Mouse (Mus musculus): Measurements from ENCODE around the gene Myl4.
"Not testable (repeated sequence)": the region's sequence is repeated elsewhere in the genome, so short reads cannot be mapped to it uniquely, and the experiment has no call there.

Myl4 gene

DNA sequence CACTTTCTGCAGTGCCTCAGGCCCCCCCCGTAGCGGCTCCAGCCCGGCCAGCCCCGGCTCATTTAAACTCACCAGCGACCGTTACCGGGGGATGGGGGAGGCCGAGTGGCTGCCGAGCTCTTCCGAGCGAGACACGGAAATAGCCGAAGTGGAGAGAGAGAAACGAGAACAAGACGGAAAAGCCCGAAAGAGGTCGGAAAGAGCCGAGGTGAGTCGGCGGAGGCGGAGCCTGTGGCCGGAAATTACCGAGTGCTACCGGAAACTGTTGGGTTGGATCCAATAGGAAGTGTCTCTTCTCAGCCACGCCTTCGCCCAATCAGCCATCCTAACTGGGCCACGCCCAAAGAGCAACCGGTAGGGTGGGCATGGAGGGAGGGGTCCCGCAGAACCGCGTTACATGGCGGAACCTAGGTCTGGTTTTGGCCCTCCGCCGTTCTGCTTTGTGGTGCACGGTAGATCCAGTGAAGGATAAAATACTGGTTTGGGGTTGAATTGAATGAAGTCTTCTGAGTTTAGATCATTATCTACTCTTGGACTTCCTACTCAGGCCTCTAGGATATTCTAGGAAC, at the start of gene Myl4, which contains the start of gene Cdc27:
Myl4 (plus strand) TSS at position 258 of the 569 bp plus-strand sequence.
Cdc27 (minus strand) TSS at position 215 of the 569 bp plus-strand sequence.
- DNase-seq (ENCODE audit: low read depth) = peak; percentile 98

DNA sequence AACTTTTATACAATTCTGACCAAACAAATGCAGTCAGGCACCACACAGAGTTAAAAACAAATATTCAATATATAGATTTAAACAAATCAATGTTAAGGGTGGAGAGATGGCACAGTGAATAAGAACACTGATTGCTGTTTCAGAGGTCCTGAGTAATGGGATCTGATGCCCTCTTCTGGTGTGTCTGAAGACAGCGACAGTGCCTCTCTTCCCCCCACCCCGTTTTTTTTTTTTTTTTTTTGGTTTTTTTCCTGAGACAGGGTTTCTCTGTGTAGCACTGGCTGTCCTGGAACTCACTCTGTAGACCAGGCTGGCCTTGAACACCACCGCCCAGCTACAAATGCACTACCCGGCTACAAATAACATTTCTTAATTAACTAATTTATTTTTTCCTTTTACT, 42.0 kb upstream of the Myl4 start:
- DNase-seq (ENCODE audit: low read depth) = no peak

DNA sequence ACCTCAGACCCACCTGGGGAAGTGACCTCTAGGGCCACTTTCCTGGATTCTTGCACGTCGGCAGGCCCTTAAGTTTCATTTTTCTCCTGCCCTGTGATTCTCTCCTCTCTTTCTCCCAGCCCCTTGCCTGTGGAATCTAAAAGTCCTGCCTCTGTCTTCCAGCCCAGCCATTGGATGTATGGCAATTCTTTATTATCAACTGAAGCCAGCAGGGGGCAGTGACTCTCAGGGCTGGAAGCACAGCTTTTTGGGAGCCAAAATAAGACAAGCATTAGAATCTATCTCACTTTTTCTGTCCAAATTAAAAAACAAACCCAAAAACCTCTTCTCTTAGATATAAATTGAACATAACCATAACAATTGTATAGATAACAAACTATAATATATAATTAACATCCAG, 39.9 kb upstream of the Myl4 start:
- peak; percentile 34 for DNase-seq (ENCODE audit: low read depth)

DNA sequence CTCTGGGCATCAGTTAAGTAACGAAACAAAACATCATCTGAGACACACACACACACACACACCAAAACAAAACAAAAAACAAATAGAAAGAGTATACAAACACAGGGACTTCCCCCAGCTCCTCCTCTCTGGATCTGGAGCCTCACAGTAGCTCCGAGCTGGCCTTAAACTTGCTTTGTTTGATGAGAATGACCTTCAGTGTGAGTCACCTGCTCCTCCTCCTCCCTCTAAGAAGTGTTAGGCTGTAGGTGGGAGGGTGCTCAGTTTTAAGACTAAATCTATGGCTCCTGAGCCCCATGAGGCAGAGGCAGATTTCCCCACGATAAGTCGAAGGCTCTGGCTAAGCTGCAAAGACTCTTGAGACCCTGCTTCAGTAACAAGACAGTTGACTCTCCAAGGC, 38.0 kb upstream of the Myl4 start:
- DNase-seq (ENCODE audit: low read depth) = no peak

DNA sequence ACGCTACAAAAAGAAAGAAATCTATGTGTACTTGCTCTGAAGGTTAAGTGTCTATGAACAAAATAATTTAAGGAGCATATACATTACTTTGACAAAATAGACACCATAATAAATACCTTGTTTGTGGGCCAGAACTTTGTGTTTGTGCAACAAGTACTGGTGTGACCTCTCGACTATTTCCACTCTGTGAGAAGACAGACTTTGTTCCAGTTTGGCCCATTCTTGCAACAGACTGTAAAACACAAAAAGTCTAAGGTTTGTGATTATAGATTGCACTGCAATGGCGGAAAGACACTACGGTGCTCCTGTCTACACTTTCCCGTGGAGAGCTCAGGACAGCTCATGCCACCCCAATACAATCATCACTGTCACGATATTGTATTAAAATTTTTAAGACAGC, 24.5 kb upstream of the Myl4 start:
- no peak for DNase-seq (ENCODE audit: low read depth)

DNA sequence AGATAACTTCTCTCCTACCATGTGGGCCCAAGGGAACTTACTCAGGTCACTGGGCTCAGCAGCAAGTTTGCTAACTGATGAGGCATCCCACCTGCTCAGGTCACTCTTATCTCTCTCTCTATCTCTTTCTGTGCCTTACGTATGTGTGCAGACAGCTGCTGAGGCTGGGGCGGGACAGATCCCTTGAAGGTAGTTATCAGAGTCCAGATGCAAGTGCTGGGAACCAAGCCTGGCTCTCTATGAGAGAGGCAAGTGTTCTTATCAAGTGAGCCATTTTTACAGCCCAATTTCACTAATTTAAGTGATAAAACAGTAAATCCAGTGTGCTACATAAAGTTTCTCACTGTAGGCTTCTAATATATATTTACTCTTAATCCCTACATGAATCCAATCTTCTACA, 13.6 kb upstream of the Myl4 start:
- DNase-seq (ENCODE audit: low read depth) = no peak

DNA sequence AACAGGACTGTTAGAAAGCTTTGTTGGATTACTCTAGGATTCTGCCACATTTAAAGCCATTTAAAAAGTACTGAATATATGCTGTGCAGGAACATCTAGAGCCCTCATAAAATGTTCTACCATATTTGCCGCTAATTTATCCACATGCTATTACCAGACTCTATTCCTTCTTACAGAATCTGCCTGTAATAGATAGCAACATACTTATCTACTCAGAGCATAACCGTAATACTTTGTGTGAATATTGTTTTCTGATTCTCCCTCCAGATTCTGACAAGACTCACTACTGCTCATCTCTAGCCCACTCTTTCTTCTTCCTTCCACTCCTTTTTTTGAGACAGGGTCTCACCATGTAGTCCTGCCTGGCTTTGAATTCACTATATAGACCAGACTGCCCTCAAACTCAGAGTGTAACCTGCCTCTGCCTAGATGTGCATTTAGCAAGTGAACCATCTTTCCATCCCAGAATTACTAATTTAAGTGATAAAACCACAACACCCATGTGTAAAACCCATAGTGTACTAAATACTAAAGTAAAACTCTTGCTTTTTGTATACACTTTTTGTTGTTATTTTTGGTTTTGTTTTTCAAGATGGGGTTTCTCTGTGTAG, 12.4 kb upstream of the Myl4 start:
- DNase-seq (ENCODE audit: low read depth) = no peak

DNA sequence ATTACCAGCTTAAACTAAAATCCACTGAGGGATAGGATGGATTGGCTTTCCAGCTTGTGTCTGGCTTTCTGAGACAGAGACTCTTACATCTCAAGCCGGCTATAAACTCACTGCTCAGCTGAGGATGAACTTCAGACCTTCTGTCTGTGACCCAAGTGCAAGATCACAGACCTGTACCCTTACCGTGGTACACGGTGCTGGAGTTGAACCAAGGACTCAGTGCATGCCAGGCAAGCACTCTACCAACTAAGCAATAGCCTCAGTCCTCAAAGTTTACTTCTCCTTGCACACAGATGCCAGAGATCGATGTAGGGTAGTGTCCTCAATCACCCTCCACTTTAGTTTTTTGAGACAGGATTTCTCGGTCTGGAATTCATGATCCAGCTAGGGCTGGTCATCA, 10.7 kb upstream of the Myl4 start:
- DNase-seq (ENCODE audit: low read depth) = no peak

DNA sequence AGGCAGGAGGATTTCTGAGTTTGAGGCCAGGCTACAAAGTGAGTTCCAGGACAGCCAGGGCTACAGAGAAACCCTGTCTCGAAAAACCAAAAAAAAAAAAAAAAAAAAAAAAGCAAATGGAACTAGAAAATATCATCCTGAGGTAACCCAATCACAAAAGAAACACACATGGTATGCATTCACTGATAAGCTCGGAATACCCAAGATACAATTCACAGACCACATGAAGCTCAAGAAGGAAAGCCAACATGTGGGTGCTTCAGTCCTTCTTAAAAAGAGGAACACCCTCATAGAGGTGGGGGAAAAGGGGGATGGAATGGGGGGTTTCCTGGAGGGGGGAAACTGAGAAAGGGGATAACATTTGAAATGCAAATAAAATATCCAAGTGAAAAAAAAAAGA, 7.1 kb upstream of the Myl4 start:
- not testable (repeated sequence) for DNase-seq (ENCODE audit: low read depth)

DNA sequence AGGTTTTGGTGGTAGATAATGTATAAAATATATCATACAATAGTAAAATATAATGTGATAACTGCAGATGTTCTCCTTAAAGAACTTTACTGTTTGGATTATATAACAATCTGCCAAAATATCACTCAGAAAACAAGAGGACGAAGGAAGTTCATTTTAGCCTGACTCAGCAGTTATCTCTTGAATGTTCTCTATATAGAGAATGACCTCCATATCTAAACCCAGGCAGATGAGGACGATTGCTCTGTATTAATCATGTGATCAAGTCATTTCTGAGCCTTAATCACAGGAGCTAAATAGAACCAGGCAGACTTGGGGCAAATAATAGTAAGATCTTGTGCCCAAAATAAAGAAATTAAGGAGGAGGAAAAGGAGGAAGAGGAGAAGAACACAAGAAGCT, 6.0 kb upstream of the Myl4 start:
- no peak for DNase-seq (ENCODE audit: low read depth)

DNA sequence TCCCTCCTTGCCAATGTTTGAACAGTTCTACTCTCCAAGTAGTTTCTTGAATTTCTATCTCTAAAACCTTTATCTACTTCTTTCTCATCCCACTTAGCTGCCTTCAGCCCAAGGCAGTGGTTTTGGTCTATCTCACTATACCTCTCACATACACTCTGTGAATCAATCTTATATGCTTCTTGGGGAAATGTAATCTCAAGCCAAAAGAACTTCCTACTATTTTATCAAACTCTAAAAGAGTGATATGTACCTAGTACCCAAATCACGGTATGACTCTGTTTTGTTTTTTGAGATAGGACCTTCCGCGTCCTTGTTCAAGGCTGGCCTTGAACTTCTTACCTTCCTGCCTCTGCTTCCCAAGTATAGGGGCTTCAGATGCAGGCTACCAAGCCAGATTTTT, 3.0 kb upstream of the Myl4 start:
- no peak for DNase-seq (ENCODE audit: low read depth)

DNA sequence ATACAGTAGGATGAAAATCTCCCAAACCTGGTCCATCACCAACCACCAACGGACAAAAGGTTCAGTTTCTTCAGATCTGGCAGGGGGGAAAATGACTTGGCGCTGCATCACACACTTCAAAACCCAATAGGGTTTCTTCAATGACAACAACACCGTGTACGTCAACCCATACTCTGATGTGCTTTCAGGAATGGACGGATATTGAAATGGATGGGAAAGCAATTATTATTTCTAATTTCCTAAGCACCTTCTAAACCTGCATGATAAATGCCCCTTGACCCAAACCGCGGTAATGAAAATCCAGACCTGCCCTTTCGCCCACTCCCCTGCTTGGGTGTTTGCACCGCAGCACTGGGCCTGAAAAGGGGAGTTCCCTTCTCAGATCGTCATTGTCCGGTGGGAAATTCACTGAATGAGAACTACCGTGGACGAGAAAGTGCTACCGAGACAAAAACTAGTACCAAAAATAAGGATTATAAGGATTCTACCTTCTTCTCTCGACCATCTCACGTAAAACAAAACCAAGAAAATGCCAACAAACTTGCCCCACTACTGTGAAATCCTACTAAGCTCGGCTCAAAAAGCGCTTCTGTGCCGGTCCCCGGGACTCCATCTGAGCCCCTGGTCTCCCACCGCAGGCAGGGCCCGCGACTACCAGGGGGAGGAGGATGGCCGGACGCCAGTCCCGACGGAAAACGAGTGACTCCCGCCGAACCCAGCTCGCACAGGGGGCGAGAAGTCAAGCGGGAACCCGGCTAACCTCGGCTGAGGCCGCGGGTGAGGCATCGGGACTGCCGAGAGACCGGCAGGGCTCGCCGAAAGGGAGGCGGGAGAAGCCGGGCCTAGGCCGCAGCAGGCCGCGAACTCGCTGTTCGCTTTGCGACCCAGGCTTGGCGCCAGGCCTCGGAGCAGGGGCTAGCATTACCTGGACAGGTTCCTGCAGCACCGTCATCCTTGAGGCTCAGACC, 741 bp upstream of the Myl4 start:
- DNase-seq (ENCODE audit: low read depth) = no peak

DNA sequence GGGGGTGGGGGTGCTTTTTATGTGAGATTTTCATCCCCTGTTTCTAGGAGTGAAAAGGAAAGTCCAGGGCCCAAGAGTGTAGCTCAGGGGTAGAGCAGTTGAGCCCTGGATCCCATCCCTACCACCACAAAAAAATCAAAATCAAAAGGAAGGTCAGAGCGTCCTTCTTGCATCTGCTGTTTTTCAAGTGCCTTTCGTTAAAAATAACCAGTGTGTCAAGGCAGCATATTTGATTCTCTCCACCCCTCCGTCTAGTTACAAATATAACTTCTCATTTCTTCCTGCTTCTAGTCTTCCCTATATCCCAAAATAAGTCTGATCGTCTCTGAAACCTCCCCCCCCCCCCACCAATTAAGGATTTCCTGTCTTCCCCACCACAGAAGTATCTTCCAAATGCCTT, 7.6 kb downstream of the Myl4 start:
- DNase-seq (ENCODE audit: low read depth) = no peak

DNA sequence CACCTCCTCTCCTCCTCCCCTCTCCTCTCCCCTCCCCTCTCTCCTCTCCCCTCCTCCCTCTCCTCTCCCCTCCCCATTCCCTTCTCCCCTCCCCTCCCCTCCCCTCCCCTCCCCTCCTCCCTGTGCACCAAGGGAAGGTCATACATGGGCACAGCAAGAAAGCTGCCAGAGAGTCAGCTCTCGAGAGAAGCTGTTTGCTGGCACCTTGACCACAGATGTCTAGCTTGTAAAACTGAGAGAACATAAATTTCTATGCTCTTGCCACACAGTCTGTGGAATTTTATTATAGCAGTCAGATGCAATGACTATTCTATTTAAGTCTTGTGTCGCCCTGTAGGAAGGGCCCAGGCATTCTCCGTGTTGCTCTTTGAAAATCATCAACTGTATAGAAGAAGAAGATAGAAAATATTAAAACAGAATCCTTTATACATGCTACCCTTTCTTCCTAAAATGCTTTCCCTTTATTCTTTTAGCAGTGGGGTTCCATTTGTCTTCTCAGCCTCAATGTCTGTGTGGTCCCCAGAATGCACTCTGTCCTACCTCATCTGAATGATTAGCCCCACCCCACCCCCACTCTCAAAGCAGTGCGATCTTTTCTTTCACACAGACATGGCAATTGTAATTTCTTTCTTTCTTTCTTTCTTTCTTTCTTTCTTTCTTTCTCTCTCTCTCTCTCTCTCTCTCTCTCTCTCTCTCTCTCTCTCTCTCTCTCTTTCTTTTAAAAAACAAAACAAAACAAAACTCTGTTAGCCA, 8.4 kb downstream of the Myl4 start:
- no peak for DNase-seq (ENCODE audit: low read depth)

DNA sequence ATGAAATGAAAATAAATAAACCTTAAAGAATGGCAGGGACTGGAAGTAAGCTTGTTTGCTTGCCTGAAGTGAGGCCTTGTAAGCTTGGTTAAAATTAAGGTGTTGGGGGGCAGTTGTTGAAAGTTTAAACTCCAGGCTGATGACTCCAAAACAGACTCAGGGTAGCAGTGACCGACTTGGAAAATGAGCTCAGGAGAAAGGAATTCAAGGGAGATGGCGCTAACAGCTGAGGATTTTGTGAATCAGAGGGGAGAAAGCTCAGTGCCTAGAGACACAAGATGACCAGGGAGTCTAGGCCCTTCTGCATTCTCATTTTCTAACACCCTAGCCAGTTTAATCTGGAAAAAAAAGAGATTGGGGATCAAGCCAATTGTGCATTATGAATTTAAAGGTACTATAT, 10.5 kb downstream of the Myl4 start:
- DNase-seq (ENCODE audit: low read depth) = no peak

DNA sequence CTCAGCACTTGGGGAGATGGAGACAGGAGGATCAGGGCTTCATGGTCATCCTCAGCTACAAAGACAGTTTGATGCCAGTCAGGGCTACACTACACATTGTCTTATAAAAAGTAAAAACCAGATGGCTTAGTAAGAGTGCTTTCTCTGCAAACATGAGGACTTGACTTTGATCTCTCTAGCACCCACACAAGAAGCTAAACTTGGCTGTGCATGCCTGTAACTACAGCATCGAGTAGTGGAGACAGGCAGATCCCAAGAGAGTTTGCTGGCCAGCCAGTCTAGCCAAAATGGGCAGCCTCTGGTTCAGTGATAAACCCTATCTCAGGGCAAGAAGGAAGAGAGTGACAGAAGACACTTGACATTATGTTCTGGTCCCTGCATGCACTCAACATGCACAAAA, 13.0 kb downstream of the Myl4 start:
- DNase-seq (ENCODE audit: low read depth) = no peak

DNA sequence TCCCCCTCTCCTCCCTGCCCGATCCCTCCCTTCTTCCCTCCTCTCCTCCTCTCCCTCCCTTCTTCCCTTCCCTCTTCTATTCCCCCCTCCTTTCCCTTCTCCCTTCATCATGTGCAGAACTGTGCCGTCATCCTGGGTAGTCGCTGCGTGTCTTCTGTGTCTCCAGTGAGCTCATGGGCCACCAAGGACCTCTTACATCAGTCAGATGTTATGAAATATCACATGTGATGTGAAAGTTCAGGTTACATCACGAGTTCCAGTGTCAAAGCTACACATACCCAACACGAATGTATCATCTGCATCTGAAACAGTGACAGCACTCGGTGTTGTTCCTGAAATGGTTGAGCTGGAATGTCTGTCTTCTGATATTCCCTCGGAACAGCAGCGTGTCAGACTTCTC, 14.7 kb downstream of the Myl4 start:
- DNase-seq (ENCODE audit: low read depth) = no peak

DNA sequence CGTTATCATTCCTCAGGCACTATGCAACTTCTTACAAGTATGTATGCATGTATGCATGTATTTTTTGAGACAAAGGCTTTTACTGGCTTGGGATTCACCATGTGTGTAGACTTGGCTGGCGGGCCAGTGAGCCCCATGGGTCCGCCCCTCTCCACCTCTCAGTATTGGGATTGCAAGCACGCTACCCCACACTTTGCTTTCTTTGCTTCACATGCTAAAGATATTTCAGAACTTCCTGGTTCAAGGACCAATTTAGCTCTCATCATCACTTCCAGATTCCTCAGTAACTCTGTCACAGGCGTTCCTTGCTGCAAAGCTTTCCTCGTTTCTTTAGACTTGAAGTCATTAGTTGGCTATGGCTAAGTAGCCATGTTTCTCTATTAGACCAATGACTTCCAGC, 15.6 kb downstream of the Myl4 start:
- DNase-seq (ENCODE audit: low read depth) = no peak

DNA sequence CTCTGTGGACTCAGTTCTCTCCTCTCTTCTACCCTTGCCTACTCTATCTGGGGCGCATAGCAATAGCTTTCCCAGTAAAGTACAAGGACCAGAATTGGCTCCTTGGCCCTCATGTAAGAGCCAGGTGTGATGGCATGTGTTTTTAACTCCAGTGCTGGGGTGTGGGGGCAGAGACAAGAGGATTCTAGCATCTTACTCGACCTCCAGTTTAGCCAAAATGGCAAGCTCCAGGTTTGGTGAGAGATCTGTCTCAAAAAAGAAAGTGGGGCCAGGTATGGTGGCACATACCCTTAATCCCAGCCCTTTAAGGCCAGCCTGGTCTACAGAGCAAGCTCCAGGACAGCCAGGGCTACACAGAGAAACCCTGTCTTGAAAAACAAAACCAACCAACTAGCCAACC, 16.3 kb downstream of the Myl4 start:
- no peak for DNase-seq (ENCODE audit: low read depth)

DNA sequence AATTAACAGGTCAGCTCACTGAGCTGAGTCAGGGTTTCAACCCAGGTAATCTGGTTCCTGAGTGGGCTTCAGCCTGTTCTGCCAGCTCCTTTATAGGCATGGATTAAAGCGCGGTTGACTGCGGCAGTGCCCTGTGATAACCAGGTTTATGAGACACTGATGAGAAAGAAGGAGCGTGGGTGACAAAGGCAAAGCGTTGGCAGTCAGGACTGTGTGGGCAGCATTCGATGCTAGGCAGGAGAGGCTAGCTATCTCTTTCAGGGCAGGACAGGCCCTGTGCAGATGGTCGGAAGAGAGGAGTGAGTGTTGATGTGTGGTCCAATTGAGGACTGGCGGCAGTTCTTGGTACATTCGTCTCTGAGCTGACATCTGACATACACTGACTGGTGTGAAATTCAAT, 17.3 kb downstream of the Myl4 start:
- DNase-seq (ENCODE audit: low read depth) = no peak

DNA sequence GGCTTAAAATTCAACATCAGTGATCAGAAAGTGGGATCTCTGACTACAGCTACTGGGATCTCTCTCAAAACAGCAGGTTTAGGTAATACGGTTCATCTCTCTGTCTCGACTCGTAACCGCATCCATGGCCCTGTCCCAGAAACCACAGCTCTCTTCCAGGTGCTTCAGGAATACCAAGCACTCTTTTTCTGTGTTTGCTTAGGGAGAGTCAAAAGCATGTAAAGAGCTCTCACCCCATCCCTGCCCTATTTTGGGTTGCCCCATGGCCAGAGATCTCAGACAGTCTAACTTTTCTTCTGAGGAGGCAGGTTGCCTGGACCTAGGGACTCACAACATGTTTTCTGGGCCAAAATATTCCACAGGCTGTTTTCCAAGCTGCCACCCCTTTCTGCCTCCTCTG, 17.9 kb downstream of the Myl4 start:
- DNase-seq (ENCODE audit: low read depth) = no peak

DNA sequence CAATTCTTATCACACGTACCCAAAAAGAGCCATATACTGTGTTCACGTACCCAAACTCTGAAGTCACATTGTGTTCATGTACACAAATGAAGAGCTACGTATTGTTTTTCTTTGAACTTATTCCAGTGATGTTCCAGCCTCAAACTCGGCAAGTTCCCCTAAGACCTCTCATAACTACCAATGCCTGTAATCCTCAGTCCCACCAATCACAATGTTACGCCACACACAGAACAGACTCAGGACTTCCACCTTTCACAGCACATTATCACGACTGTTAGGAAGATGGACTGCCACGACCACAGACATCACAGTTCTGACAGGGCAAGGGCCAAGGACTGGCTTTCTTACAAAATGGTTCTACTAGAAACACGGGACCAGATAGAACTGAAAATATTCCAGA, 20.1 kb downstream of the Myl4 start:
- DNase-seq (ENCODE audit: low read depth) = not testable (repeated sequence)

Data from c-Kit-positive CD71-negative TER-119-negative erythroid progenitor cells, embryonic 14.5 days (primary cell).